Mouse (Mus musculus) embryonic fibroblast, embryonic 13.5 days (primary cell): ENCODE measurements around the gene Rgl1.

Experiments
- CTCF ChIP-seq: IDR thresholded peaks from 2 replicates; pipeline ENCODE4 v1.5.1; 2011; ENCODE audit warnings: mild to moderate bottlenecking, control low read depth, low read length, moderate library complexity, borderline replicate concordance; ENCODE audit not compliant: insufficient read depth
- POLR2A ChIP-seq: IDR thresholded peaks from 2 replicates; pipeline ENCODE4 v1.6.1; 2011; ENCODE audit warnings: low read depth, mild to moderate bottlenecking, control low read depth, low read length, moderate library complexity

DNA sequence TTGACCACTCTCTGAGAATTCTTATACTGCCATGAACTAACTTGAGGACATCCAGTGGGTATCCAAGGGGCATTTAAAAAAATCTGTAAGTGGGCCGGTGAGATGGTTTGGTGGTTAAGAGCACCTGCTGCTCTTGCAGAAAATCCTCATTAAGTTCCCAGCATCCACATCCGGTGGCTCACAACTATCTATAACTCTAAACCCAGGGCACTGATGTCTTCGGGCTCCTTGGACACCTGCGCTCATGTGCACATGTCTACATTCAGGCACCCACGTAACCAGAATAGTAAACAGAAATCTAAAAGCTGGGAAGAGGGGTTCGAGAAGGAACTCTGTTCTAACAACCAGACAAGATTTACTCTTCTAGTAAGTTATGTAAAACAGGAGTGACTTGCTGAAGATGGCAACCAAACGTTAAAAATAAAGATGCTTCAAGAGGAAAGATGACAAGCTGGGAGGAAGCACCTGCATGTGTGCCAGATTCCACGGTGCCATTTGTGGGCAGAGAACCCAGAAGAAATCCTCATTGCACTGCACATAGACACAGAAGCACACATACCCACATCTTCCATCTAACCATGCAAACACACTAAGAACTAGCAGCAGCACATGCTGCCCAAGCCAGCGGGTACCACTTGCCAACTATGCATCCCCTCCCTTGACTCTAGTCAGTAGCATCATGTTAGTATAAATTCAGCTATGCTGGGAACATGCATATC lies 172.2 kb downstream of the Rgl1 start:
- TF ChIP-seq CTCF (no peak), POLR2A (no peak)
